Mouse (Mus musculus) 3T3-L1 (cell line): Measurements from ENCODE around the gene Upb1.
A peak's percentile ranks its signal among the peaks of the same experiment; 100 is the strongest.

ENCODE experiments used
- DNase-seq: peaks from one replicate; pipeline ENCODE4 v3.0.0-alpha.2; 2015; ENCODE audit warnings: low read depth, low spot score

The Upb1 gene

DNA sequence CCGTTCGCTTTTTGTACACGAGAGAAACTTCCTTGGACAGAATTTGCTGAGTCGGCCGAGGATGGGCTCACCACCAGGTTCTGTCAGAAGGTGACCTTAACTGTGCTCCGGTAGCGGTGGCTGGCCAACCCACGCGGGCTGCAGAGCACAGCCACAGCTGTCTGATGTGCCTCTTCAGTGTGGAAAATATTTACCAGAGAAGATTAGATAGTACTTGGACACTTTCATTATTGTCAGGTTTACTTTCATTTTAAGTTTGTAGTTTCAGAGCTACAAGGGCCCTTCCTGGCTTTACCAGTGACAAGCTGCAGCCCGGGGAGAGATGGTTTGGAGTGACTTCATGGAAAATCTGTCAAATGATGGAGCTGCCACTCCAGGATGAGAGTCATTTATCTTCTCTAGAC, 23.6 kb downstream of the Upb1 start:
- no peak for DNase-seq

DNA sequence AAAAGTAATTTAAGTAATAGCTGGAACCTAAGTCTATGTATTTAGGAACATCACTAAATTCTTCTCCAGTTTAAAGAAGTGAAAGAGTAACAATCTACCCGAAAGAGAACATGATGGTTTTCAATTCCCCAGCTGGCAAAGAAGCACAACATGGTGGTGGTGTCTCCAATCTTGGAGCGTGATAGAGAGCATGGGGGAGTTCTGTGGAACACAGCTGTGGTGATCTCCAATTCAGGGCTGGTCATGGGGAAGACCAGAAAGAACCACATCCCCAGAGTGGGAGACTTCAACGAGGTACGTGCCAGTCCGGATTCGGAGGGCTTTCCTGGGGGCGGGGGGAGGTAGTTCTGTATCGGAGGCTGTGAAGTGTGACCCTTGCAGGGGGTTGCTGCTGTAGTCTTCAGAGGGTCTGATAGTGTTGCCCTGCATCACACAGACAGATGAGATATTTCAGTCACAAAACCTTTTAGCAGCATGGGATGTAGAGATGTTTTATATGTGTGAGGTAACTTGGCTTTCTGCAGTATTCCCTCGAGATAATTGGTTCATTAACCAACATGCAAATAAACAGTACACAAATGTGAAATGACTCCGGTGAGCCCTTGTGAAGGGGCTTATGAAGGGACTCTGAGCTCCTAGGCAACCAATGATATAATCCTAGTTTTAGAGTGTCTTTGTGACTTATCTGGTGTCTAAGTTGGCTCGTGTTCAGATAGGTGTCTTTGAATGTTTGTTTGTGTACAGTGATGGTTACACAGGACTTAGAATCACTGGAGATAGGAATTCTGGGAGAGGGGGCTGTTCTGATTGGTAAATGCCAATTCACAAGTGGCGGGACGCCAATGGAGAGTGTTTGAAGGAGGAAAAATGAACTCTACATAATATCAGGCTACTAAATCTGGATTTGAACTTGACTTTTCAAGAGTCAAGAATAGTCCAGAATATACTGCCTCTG, 27.4 kb downstream of the Upb1 start:
- DNase-seq: no peak

DNA sequence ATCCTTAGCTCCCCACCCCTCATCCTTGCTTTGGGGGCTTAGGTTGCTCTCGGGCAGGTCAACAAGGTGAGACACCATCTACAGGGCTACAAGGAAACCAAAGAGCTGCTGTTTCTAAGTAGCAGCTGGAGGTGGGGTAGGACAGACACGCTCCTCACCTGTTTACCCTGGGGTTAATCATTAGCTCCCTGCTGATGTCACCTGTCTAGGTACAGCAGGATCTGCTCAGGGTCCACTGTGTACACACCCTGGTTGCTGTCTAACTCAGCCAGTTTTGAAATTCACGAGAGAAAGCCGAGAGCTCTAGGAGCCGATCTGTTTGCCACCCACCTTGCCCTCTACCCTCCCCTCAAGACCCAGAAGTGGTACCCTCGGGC, 28.1 kb downstream of the Upb1 start:
- no peak for DNase-seq

DNA sequence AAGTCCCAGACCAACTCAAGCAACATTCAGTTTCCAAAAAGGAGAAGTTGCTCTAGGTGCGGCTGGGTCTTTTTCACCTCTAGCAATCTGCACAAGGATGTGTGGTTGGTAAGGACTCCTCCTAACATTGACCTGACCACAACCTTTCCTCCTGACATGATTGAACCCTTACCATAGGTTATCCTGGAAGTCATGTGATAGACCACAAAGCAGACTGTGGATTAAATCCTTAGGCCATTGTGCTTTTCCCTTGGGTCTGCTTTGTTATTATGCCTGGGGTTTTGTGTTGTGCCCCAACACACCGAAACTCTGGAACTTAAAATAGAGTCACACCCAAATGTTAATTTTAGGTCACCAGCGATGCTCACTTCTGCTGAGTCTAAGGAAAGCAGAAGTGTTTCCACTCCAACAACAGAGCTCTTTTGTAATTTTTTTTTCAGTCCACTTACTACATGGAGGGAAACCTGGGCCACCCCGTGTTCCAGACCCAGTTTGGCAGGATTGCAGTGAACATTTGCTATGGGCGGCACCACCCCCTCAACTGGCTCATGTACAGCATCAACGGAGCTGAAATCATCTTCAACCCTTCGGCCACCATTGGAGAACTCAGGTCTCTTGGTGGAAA, 28.7 kb downstream of the Upb1 start:
- DNase-seq: no peak

DNA sequence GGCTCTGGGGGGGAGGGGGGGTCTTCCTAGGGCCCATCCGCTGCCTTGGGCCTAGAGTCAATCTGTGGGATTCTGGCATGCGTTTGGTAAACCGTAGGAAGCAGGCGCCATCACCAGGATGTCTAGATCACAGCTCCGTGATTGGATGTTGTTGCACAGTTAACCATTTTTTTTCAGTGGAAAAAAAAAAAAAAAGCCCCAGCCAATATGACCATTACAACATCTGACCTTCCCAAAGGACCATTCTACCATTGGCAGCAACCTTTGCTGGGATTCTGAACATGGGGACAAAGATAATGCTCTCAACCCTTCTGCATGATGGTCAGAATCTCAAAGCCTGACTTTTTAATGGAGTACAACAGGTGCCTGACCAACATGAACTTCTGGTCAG, 29.2 kb downstream of the Upb1 start:
- no peak for DNase-seq

DNA sequence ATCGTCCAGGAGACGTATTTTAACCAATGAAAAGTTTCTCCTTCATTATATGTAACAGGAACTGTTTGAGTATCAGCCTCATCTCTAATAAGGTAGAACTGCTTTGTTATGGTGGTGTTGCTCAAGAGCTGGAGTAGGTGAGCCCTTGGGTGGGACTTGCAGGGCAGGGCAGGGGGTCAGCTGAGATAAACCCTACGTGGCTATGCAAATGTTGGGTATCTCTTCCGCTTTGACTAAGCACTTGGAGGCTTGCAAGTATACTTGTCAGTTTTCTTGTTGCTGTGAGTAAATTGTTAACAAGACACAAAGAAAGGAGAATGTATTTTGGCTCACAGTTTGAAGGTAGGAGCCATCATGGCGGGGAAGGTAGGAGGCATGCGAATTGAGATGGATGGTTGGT, 29.7 kb downstream of the Upb1 start:
- DNase-seq: no peak

DNA sequence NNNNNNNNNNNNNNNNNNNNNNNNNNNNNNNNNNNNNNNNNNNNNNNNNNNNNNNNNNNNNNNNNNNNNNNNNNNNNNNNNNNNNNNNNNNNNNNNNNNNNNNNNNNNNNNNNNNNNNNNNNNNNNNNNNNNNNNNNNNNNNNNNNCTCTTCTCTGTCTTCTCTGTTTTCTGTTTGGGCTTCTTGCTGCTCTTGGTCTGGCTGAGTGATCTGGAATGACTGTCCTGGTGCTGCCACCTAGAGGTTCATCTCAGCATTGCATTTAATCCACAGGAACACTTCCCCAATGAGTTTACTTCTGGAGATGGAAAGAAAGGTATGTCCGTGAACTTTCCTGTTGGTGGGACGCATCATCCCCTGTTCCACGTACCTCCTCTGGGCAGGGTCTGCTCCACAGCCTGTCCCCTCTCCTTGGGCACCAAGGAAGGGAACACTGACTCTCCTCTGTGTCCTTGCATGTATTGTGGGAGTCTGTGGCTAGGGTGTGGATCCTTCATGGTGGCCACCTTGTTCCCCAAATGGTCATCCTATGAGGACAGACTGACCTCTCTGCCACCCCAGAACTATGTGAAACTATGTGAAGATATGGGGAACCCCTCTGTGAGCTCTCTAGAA, 35.8 kb downstream of the Upb1 start:
- peak; percentile 93 for DNase-seq

DNA sequence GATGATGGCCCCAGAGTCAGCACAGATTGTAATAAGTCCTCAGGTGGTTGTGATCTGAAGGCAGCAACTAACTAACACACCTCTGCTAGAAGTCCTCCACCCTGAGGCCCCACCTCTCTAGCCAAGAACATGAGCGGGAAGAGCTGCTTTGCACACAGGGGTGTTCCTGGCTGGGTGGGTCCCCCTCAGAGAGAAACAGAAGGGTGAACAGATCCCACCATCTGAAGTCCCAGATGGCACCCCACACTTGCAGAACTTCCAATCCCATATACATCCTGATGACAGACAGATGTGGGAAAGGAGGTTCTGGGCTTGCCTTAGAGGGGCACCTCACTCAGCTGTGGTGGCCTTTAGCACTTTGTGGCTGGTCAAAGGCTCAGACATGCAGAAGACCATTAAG, 36.4 kb downstream of the Upb1 start:
- no peak for DNase-seq

DNA sequence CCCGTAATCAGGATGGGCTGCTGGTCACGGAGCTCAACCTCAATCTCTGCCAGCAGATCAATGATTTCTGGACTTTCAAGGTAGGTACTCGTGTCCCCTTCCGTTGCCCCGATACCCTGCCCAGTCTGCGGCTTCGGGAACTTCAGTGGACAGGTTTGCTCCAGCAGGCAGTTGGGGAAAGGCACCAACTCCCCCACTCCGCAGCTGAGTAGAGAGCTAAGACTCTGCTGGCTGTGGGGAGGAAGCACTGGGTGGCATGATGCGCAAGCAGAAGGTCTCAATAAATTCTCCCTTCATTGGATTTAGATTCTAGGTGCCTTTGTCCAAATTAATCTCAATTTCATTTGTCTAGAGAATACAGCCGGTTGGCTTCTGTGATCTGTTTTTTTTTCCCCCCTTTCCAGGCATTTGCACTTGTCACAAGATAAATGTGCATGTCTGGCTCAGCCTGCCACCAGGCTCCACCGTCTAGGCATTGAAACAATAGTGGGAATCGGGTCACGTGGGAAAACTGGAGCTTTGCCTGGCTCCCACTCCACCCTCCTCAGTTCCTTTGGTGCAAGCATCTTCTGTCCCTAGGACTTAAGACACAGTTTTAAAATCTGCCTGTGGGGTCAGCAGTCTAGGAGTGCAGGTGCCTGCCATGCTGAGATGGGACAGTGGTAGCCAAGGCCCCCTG, 37.4 kb downstream of the Upb1 start:
- DNase-seq: no peak

DNA sequence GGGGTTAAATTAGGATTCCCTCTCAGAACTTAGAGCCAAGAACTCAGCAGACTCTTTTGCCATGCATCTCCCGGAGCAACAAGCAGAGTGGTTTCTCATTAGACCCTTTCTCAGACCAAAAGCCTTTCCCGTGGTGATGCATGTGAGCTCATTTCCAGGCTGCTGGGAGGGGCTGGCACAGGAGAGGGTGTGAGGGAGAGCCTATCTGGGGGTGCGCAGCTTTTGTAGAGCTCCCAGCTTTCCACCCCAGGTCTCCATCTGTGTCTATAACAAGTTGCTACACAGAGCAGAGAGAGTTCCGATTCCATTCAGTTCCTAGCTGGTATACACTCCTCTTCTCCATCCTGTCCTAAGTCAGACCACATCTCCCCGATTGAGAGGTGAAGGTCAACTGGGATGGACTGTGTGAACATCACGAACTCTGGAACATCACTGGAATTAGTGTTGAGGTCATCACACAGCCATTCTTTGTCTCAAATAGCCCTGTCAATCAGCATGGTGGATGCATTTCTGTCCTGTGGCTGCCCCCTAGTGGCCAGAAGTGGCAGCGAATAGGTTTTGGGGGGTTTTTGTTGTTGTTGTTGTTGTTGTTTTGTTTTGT, 38.4 kb downstream of the Upb1 start:
- DNase-seq: peak; percentile 61

DNA sequence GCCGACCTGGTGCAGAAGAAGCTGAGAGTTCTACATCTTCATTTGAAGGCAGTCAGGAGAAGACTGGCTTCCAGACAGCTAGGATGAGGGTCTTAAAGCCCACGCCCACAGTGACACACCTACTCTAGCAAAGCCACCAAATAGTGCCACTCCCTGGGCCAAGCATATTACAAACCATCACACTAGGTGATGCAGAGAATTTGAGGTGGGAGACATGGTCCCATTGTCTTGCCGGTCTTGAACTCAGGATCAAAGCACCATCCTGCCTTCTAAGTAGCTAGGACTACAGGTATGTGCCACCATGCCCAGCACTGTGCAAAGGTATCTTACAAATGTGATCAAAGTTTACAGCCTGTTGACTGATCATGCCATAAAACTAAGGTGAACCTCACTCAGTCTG, 39.8 kb downstream of the Upb1 start:
- DNase-seq: no peak

DNA sequence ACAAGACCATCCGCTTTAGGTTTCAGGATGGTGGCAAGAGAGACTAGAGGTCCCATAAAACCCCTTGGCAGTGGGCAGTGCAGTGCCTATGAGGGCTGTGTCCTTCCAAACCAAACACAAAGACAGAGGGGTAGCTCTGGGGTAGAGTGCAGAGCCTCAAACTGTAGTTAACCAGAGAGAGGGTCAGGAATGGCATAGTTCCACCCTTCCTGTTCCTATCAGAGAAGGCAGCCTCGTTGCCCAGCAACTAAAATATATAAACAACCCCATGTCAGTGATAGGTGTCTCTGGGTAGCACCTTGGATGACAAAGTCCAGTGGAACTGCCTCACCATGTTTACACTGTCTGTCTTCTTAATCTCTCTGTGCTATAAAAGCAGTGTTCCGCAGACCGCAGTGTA, 40.9 kb downstream of the Upb1 start:
- DNase-seq: no peak

DNA sequence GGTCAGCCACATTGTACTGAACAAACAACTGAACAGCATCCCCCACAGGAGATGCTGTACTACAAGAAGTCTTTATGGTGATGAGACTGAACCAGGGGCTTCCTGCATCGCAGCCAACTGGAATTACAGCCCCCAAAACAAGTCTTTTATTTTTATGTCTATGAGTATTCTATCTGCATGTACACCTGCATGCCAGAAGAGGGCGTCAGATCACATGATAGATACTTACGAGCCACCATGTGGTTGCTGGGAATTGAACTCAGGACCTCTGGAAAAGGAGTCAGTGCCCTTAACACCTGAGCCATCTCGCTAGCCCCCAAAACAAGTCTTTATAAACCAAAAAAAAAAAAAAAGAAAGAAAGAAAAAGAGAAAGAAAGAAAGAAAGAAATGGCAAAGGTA, 42.1 kb downstream of the Upb1 start:
- DNase-seq: no peak

DNA sequence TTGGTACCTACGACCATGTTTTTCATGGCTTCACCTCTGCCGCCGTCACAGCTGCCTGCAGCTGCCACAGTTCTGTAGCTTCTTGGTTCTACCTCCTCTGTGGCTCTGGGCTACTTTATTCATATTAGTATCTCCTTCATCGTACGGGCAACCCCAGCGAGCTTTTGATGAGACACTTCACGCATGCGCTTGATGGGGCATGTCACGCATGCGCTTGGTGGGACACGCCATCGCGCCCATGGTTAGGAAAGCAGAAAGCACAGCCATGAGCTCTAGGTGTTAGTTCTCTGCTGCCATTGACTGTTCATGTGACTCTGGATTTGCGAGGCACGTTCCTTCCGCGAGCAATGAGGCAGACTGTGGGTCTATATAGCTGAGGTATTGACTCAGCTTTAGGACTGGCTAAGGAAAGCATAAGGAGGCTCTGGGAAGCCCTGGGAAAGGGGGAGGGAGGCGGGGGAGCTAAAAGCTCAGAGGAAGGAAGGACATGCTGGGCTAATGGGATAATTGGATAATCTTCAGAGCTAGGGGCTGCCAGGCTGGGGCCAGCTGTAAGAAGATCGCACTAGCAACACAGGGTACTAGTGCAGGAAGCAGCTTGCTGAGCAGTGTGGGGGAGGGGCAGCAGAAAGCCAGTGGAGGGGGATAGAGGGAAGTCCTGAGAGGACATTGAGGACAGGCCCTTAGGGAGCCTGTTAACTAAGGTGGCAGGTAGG, 43.4 kb downstream of the Upb1 start:
- DNase-seq: no peak

DNA sequence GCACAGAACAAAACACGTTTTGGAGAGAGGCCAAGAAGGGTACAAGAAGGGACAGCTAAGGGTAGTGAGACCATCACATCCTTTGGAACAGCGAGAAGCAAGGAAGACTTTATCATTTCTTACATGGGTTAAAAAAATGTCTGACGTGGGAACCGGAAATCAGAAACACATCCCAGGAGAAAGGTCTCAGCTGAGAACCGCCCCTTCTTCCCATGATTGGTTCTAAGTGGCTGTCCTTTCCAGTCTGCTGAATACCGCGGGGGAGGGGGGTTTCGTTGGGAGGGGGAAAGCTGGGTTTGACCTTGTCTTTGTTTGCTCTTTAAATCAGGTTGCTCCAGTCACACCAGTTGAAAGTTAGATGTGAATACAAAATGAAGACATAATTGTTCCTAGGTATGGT, 44.1 kb downstream of the Upb1 start:
- no peak for DNase-seq

DNA sequence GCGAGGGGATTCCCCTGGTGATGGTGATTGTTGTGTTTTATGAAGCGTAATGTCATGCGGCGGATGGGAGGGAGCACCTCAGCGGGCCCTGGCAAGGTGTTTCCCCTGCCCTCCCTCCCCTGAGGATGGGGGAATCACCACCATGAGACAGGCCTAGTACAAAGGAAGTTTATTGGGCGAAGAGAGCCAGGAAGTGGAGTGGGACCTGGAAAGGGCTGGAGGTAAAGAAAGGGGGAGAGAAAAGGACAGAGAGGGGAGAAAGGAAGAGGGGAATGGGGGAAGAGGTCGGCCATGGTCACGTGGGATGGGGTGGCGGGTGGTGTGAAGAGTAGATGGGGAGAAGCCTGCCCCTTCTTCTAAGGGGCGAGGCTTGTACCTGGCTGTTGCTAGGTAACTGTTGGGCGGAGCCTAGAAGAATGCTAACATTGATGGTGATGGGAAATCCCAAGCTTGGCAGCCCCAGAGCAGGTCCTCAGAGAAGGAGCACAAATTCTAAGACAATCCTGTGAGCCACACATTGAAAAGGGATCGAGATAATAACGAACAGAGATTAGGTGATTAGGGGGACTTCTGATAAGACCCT, 45.7 kb downstream of the Upb1 start:
- no peak for DNase-seq

DNA sequence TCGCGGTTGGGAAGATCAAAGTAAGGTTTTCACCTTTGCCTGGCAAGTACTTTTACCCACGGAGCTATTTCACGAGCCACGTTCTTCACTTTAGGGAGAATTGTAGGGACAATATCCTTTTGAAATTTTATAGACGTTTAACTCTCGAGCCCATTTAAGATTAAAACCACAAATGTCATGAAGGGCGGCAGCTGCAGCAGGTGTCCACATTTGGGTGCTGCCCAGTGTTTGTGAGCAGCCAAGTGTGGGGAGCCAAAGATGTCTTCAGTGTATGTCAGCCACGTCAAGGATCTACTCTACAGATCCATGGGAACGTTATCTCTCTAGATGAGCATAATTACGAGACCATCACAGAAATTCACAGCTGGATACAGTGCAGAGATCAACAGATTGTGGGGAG, 46.6 kb downstream of the Upb1 start:
- no peak for DNase-seq

DNA sequence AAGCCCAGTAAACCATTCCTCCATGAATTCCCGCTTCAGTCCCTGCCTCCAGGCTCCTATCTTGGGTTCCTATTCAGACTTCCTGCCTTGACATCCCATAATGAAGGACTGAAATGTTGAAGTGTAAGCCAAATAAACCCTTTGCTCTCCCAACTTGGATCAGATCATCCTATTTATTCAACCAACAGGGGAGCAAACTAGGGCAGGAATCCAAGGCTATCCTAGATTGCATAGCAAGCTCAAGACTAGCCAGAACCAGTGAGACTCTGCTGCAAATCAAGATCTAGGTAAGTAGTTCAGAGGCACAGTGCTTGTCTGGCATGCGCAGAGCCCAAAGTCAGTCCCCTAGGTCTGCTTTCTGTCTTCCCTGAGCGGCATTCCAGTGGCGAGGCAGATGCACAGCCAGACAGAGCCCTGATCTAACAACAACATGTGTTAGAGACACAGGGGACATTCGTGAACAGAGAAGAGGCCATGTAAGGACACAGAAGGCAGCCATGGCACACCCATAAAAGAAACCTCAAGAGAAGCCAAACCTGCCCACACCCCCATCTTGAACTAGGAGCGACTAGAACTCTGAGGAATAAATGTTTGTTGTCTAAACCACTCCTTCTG, 48.0 kb downstream of the Upb1 start:
- DNase-seq: no peak

DNA sequence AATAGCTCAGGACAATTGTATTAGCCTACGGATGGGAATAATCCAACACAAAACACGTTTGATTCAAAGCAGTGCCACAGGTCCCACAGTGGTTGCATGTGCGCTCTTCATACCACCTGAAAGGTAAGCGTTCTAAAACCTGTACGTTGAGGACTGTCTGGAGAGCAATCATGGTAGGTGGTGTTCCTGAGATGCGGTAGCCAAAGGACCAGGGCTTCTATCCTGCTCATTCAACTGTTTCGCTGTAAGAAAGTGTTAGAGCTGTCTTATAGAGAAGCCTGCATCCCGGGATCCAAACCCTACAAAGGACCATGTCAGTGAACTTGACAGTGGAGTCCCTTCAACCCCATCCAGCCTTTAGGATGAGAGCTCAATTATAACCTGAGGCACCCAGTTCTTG, 49.4 kb downstream of the Upb1 start:
- DNase-seq: no peak

DNA sequence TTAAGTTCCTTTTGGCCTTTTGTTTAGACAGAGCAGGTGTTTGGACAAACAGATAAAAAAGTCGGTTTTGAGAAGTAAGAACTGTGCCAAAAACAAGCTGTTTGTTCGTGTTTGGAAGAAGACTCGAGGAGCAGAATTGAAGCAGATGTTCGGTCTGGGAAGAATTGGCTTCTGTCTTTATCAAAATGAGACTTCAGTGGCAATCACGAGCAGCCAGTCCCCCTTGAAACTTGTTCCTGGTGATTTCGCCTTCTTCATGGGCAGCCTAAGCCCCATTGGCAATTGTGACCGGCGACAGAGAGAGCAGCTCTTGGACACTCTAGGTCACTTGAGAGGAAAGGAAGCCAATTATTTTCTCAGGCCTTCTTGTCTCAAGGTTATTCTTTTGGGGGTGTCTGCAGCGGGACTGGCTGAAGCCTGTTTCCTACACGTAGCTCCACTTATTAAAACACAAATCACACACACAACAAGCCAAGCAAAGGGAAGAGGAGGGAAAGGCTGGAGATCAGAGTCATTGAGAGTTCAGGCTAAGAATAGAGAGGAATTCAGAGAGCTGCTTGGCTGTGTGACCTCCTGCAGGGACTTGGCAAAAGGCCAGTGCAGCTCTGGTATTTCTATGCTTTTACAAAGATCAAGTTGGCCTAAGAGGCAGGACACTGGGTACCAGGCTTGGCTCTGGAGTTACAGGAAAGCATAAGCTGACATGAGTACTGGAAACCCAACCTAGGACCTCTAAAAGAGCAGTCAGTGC, 50.3 kb downstream of the Upb1 start:
- peak; percentile 42 for DNase-seq
